Mouse (Mus musculus) hindbrain, embryonic 10.5 days (tissue): ENCODE results near the gene Ptpn3. TPM values are rescaled to one million over a fixed set of nuclear protein-coding genes. Genes with fewer than 3 reads are reported as not detected.

Experiments
- DNase-seq: peaks from one replicate; pipeline ENCODE4 v3.0.0-alpha.2; 2017; ENCODE audit warnings: low spot score
- H3K27ac ChIP-seq: fragments of 300-500 bp; sonication (generic); 2 replicates; pipeline ENCODE4 v1.5.1; 2016; ENCODE audit warnings: mild to moderate bottlenecking, moderate library complexity
- H3K27me3 ChIP-seq: fragments of 300-500 bp; sonication (generic); 2 replicates; pipeline ENCODE4 v1.6.1; 2016; ENCODE audit warnings: mild to moderate bottlenecking; ENCODE audit not compliant: poor library complexity, insufficient read depth, severe bottlenecking
- H3K36me3 ChIP-seq: fragments of 300-500 bp; sonication (generic); 2 replicates; pipeline ENCODE4 v1.6.1; 2016; ENCODE audit warnings: mild to moderate bottlenecking, moderate library complexity
- H3K4me1 ChIP-seq: fragments of 300-500 bp; sonication (generic); replicated peaks from 2 replicates; pipeline ENCODE4 v1.6.1; 2016; ENCODE audit warnings: mild to moderate bottlenecking
- H3K4me3 ChIP-seq: fragments of 300-500 bp; sonication (generic); 2 replicates; pipeline ENCODE4 v1.5.1; 2016; ENCODE audit warnings: mild to moderate bottlenecking, moderate library complexity
- H3K9me3 ChIP-seq: fragments of 300-500 bp; sonication (generic); 2 replicates; pipeline ENCODE4 v1.6.1; 2016; ENCODE audit warnings: mild to moderate bottlenecking, moderate library complexity
- WGBS: fragments of 180-500 bp; shearing (Covaris S2); methylation state at CpG from one replicate; pipeline ENCODE4 v1.1.7; 2016; 5-methylcytosine and 5-hydroxymethylcytosine counted together
- polyA plus RNA-seq: library from polyadenylated mRNA; unstranded; fragments of >200 nt; fragmentation: Nextera tagmentation; extraction: Ambion mirVana; gene quantifications from 2 replicates; pipeline ENCODE4 v1.2.1, GENCODE M21; 2016

Gene Ptpn3
- polyA plus RNA-seq, 1 experiment from 2014 or later: 1.6 TPM

DNA sequence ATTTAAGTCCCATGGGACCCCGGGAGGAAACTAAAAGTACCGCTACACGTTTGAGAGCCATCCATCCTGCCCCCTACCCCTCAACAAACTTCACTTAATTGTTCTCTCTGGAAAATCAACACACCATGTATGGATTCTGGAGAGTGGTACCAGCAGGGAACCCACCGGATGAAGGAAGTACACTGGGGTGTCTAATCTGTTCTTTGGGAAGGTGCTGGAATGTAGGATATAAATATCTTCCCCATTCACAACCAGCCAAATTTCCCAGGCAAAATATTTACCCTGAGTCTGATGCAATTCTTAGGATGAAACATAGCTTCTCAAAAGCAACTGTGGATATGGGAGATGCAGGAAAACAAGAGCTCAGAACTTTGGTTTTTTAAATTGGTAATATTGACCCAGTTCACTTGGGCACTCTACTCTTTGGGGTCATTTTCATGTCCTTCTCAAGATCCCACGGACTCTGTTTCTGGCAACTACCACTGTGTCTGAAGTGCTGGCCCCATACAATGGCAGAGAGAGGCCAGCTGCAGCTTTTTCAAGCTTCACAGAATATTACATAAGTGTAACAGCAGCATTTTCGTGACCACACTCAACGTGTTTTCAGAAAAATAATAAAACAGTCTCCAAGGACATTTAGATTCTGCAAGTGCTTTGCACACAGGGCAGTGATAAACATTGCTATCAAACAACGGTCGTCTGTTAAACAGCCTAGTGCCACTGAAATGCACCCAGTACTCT lies 109.9 kb downstream of the Ptpn3 start:
- Histone ChIP-seq H3K4me1 (peaks cover 13% of the 10 kb centered on the region), H3K9me3 (no peaks in the 10 kb centered on the region), H3K27ac (no peak overlapping the region), H3K4me3 (no peak overlapping the region), H3K36me3 (no peaks in the 10 kb centered on the region), H3K27me3 (no peaks in the 10 kb centered on the region)
- WGBS: 81% methylated on average over 9 of the region's 9 CpGs
- DNase-seq: no peak

DNA sequence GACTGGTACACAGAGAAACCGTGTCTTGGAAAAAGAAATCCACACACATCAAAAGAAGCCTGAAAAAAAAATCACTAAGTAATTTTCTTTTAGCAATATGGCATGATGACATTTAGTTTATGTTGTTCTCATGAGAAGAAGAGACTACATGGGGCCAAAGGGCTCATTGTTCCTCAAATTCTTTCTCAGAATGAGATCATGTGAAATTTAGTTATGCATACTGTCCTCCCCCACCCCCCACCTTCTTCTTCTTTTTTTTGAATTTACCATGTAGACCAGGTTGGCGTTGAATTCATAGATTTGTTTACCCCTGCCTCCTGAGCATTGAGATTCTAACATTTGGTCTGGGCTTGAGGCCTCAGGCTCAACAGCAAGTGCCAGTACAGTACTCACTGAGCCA lies 111.8 kb downstream of the Ptpn3 start:
- no peak for DNase-seq
- Histone ChIP-seq H3K9me3 (no peaks in the 10 kb centered on the region), H3K27ac (no peak overlapping the region), H3K4me3 (no peak overlapping the region), H3K27me3 (no peaks in the 10 kb centered on the region), H3K4me1 (peaks cover 30% of the 10 kb centered on the region), H3K36me3 (no peaks in the 10 kb centered on the region)
- WGBS: 82% methylated on average over 2 of the region's 2 CpGs

DNA sequence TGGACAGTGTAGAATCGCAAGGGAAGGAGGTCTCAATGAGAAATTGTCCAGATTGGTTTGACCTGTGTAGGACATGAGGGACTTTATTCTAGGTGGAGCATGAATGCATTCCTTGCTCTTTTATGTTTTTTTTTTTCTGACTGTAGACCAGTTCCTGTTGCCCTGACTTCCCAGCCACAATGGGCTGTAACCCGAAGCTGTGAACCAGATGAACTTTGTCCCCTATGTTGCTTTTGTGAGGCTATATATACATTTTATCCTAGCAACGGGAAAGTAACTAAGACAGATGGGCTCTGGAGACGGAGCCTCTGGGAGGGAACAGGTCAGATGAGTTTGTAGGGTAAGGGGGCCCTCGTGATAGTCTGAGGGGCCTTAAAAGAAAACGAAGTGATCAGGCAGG lies 115.6 kb downstream of the Ptpn3 start:
- Histone ChIP-seq H3K9me3 (no peaks in the 10 kb centered on the region), H3K4me3 (no peak overlapping the region), H3K27me3 (no peaks in the 10 kb centered on the region), H3K4me1 (peaks cover 24% of the 10 kb centered on the region), H3K27ac (peak overlapping the region; percentile 35; the same call in 1 of the 2 replicates), H3K36me3 (no peaks in the 10 kb centered on the region)
- DNase-seq: peak; percentile 53
- 15% methylated on average over 6 of the region's 6 CpGs for WGBS

DNA sequence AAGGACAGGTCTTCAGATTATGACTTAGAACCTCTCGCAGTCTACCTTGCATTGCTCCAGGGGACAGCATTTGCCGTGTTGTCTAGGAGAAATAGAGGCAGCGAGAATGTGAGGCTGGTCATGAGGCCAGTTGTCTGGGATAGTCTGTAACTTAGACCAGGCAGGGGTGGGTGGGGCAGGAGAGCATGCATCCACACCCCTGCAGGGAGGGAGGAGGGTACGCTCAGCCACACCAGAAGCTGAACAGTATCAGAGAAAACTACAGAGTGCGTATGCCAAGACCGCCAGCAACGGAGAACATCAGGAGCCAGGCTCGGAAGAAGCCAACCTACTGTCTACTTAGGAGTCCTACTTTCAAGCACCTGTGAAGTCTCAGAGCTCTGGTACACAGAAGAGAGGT lies 116.2 kb downstream of the Ptpn3 start:
- H3K27ac ChIP-seq: 0 out of 2 replicates have a peak overlapping the region, but pooled peaks have one; percentile 46
- WGBS: 79% methylated on average over 8 of the region's 8 CpGs

DNA sequence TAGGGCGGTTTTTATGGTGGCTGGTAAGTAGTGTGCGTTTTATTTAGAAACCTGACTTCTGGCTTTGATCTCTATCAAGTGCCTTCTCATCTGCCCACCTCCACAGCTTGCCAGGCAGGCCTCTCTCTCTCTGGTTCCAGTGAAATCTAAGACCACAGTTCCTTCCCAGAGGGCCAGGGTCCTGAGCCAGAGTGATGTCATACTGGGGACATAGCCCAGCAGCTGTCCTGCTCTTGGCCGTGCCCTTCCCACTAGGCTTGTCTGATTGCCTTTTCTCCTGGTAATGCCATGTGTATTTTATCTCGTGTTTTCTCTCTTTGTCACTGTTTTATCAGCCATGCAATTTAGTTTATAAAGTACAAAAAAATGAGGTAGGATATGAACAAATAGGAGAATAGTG lies 118.1 kb downstream of the Ptpn3 start:
- WGBS: 75% methylated on average over 4 of the region's 4 CpGs

More for the DNA sequence above, 116.2 kb downstream of the Ptpn3 start:
- Histone ChIP-seq H3K4me3 (no peak overlapping the region), H3K4me1 (peaks cover 24% of the 10 kb centered on the region), H3K36me3 (no peaks in the 10 kb centered on the region), H3K27me3 (no peaks in the 10 kb centered on the region), H3K9me3 (no peaks in the 10 kb centered on the region)
- DNase-seq: no peak

DNA sequence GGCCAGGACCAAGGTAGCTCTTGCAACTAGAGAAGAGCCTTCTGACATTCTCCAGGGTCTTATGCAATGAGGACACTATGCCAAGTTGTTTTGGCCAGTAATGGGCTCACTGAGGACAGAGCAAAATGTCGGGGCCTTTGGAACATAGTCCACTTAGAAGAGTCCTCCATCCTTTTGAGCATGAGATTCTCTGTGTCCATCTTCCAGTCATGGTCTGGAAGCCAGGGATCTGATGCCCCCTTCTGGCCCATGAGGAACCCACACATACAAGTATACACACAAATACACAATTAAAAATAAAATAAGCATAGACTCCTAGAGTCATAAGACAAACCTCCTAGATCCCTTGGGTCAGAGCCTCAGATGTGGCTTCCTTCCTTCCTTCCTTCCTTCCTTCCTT lies 120.1 kb downstream of the Ptpn3 start:
- H3K4me1 ChIP-seq: peaks cover 21% of the 10 kb centered on the region
- no peak for DNase-seq
- no peaks in the 10 kb centered on the region for H3K27me3 ChIP-seq
- 85% methylated on average over 1 of the region's 1 CpGs for WGBS
- no peaks in the 10 kb centered on the region for H3K36me3 ChIP-seq
- H3K9me3 ChIP-seq: no peaks in the 10 kb centered on the region
- no peak overlapping the region for H3K4me3 ChIP-seq
- H3K27ac ChIP-seq: no peak overlapping the region

More for the DNA sequence above, 118.1 kb downstream of the Ptpn3 start:
- no peaks in the 10 kb centered on the region for H3K9me3 ChIP-seq
- no peaks in the 10 kb centered on the region for H3K36me3 ChIP-seq
- peaks cover 24% of the 10 kb centered on the region for H3K4me1 ChIP-seq
- no peak overlapping the region for H3K27ac ChIP-seq
- DNase-seq: no peak
- H3K4me3 ChIP-seq: no peak overlapping the region
- no peaks in the 10 kb centered on the region for H3K27me3 ChIP-seq

DNA sequence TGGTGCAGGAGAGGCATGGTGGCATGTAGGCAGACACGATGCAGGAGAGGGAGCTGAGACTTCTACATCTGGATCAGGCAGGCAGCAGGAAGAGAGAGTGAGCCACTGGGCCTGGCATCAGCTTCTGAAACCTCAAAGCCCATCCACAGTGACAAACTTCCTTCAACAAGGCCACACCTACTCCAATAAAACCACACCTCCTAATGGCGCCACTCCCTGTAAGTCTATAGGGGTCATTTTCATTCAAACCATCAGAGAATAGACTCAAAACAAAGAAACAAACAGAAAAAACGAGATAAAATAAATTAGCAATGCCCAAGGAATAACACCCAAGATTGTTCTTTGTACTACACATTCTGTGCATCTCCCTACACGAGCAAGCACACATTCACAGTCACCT lies 122.8 kb downstream of the Ptpn3 start:
- H3K4me1 ChIP-seq: peaks cover 16% of the 10 kb centered on the region
- no peaks in the 10 kb centered on the region for H3K36me3 ChIP-seq
- 80% methylated on average over 4 of the region's 4 CpGs for WGBS
- H3K27ac ChIP-seq: no peak overlapping the region
- no peak overlapping the region for H3K4me3 ChIP-seq
- no peak for DNase-seq
- no peaks in the 10 kb centered on the region for H3K9me3 ChIP-seq
- no peaks in the 10 kb centered on the region for H3K27me3 ChIP-seq

DNA sequence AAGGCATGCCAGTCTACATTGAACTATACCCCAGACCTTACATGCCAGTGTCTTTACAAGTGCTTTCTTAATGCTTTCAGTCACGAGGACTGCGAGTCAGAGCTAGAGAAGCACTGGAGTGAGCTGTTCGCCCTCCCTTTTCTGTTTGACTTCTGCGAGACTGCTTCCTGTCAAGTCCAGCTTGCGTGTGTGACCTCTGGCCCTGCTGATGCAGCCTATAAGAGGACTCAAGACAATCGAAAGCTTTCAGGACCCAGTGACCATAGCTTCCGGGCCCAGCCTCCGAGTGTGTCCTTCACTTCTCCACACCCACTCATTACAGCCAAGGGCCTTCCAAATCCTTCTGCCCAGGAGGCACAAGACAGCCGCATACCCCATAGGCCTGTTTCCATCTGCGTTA lies 126.3 kb downstream of the Ptpn3 start:
- no peak for DNase-seq
- WGBS: 58% methylated on average over 10 of the region's 10 CpGs
- H3K27me3 ChIP-seq: no peaks in the 10 kb centered on the region

DNA sequence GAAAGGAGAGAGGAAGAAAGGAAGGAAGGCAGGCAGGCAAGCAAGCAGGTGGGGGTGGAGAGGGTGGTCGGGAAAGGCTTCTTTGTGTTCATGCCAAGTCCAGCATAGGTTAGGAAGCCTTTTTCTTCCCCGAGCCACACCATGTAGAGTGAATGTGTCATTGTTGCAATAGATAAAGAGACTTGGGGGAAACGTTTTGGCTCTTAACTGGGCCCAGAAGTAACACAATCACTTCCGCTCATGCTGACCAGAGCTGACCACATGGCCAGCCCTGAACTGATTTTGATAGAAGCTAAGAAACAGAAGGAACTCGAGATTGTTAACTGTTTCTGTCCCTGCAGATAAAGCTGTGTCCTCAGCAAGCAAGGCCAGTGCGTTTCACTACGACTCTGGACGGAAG lies 128.8 kb downstream of the Ptpn3 start:
- Histone ChIP-seq H3K9me3 (no peaks in the 10 kb centered on the region), H3K4me3 (no peak overlapping the region), H3K27me3 (no peaks in the 10 kb centered on the region), H3K27ac (no peak overlapping the region), H3K4me1 (peaks cover 26% of the 10 kb centered on the region), H3K36me3 (no peaks in the 10 kb centered on the region)
- no peak for DNase-seq
- WGBS: 68% methylated on average over 8 of the region's 8 CpGs

More for the DNA sequence above, 126.3 kb downstream of the Ptpn3 start:
- no peaks in the 10 kb centered on the region for H3K36me3 ChIP-seq
- H3K4me3 ChIP-seq: no peak overlapping the region
- peak overlapping the region; percentile 51; the same call in 1 of the 2 replicates for H3K27ac ChIP-seq
- peaks cover 26% of the 10 kb centered on the region for H3K4me1 ChIP-seq
- no peaks in the 10 kb centered on the region for H3K9me3 ChIP-seq

DNA sequence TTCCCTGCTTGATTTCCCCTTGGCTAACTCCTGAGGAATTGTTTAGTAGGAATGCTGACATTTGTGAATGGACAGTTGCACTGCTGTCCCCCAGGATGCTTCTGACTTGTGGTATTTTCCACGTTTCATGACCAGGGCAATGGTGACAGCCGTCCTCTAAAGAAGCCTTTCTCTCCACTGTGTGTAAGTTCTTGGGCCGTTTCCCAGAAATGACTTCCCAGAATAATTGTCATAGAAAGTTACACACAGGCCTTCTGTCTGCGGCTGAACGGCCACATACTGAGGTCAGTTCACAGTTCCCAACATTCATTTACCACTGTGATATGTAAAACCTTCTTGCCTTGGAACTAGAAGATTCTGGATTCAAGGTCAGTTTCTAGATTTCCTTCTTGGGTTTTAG lies 129.8 kb downstream of the Ptpn3 start:
- no peak for DNase-seq
- H3K9me3 ChIP-seq: no peaks in the 10 kb centered on the region
- H3K27ac ChIP-seq: no peak overlapping the region
- no peaks in the 10 kb centered on the region for H3K27me3 ChIP-seq
- peaks cover 32% of the 10 kb centered on the region for H3K4me1 ChIP-seq
- H3K36me3 ChIP-seq: no peaks in the 10 kb centered on the region
- 79% methylated on average over 5 of the region's 5 CpGs for WGBS
- no peak overlapping the region for H3K4me3 ChIP-seq

DNA sequence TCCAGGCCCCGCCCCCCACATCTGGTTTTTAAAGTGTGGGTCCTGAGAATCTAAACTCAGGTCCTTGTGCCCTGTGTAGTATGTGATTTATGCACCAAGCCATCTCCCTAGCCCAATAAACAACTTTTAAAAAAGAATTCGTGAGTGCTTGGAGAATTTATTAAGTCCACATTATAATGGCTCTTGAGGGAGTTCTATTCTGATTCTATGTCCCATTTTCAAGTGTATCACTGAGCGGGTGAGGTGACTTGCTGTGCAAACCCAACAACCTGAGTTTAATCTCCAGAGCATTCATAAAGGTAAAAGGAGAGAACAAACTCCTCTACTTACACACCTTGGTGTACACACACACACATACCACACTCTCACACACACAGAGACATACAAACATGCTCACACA lies 133.0 kb downstream of the Ptpn3 start:
- WGBS: 86% methylated on average over 3 of the region's 3 CpGs
- DNase-seq: no peak
- no peaks in the 10 kb centered on the region for H3K9me3 ChIP-seq
- peaks cover 31% of the 10 kb centered on the region for H3K4me1 ChIP-seq
- H3K27ac ChIP-seq: no peak overlapping the region
- H3K4me3 ChIP-seq: no peak overlapping the region
- H3K36me3 ChIP-seq: no peaks in the 10 kb centered on the region
- H3K27me3 ChIP-seq: no peaks in the 10 kb centered on the region

DNA sequence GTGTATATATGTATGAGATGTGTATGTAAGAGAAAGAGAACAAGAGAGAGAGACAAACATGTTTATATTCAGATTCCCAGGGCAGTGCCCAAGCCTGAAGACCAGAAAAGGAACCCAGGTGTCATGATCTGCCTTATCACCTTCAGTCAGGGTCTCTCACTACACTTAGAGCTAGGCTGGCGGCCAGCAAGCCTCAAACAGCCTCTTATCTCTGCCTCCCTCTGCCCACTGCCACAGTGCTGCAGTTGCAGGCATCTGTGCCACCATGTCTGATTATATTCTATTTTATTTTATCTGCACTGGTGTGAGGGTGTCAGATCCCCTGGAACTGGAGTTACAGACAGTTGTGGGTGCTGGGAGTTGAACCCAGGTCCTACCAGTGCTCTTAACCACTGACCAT lies 133.4 kb downstream of the Ptpn3 start:
- H3K27ac ChIP-seq: no peak overlapping the region
- H3K9me3 ChIP-seq: no peaks in the 10 kb centered on the region
- no peak for DNase-seq

DNA sequence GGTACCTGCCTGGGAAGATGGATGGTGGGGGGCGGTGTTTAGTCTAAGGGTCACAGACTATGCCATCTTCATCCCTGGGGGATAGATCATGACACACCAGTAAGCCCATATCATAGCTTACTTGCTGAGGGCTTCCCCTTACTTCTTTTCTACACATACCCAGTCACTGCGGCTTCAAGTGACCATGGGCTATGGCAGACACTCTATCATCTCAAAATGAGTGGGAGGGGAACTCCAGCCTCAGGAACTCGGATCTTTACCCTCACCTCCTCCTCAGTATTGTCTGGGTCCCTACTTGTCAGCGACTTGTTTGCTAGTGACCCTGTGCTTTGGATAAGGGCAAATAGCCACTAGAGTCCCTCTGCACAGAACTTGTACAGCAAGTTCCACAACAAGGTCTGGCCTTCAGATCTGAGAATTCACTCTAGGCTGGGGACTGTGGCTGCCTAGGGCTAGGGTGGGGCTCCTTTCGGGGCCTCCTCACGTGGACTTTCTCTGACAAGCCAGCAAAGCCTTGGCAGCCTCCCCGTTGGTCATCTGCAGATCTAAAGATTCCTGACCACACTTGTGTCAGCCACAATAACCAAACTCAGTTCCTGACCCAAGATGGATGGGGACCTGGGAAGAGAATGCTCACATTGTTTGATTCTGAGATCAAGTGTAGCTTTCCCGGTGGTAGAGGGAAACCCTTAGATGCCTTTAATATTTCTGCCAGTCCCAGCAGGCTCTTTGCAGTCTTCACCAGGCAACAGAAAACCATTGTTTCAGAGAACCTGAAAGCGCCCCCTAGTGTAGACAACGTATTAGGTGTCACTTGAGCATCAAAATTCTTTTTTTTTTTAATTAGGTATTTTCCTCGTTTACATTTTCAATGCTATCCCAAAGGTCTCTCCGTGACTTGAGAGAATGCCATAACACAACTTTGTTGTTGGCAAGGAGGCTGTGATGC lies 134.4 kb downstream of the Ptpn3 start:
- Histone ChIP-seq H3K27ac (peak overlapping the region; percentile 62; the same call in 1 of the 2 replicates), H3K27me3 (no peaks in the 10 kb centered on the region), H3K4me1 (peaks cover 37% of the 10 kb centered on the region), H3K4me3 (no peak overlapping the region), H3K9me3 (no peaks in the 10 kb centered on the region), H3K36me3 (no peaks in the 10 kb centered on the region)
- no peak for DNase-seq
- WGBS: 56% methylated on average over 12 of the region's 12 CpGs

More for the DNA sequence above, 133.4 kb downstream of the Ptpn3 start:
- Histone ChIP-seq H3K4me3 (no peak overlapping the region), H3K4me1 (peaks cover 35% of the 10 kb centered on the region), H3K27me3 (no peaks in the 10 kb centered on the region), H3K36me3 (no peaks in the 10 kb centered on the region)
- 83% methylated on average over 1 of the region's 1 CpGs for WGBS
